Mouse (Mus musculus): ENCODE results near the gene Atf1. TPM values are rescaled to one million over a fixed set of nuclear protein-coding genes. Genes with fewer than 3 reads are reported as not detected.

Atf1 gene
- polyA plus RNA-seq, 1 experiment from 2014 or later = 17.5 TPM

DNA sequence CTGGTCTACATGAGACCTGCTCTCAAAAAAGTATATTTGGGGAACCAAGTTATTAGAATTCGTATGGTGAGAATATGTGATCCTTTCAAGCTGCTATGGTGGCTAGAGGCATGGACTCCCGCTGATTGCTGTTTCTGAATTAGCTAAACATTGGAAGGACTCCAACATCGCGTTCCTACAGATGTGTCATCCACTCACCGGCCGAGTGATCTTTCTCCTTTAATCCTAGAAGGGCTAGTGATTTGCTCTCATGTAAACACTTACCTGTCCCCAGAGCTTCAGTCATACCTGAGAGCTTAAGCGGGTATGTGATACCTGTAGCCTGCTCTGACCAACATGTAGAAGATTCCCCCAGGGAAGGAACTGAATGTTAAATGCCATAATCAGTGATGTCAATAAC lies 6.7 kb upstream of the Atf1 start:
- Histone ChIP-seq H3K4me1 (replicated peaks) (no peaks in the 10 kb centered on the region), H3K9me3 (no peaks in the 10 kb centered on the region), H3K27ac (no peak overlapping the region), H3K4me3 (no peak overlapping the region), H3K4me2 (no peak overlapping the region), H3K9ac (no peak overlapping the region), H3K36me3 (peaks cover 20% of the 10 kb centered on the region), H3K27me3 (no peaks in the 10 kb centered on the region)
- ATAC-seq (ENCODE audit: low FRiP score) = no peak
- WGBS = 88% methylated on average over 7 of the region's 7 CpGs

- Histone ChIP-seq H3K9ac (no peak overlapping the region), H3K27ac (no peak overlapping the region; the same call in 1 of the 2 replicates), H3K4me1 (replicated peaks) (peaks cover 26% of the 10 kb centered on the region), H3K4me3 (no peak overlapping the region), H3K4me2 (no peak overlapping the region), H3K9me3 (no peaks in the 10 kb centered on the region), H3K27me3 (no peaks in the 10 kb centered on the region), H3K36me3 (no peaks in the 10 kb centered on the region; the same call in 1 of the 2 replicates)
- ATAC-seq (ENCODE audit: low FRiP score) = no peak
- 95% methylated on average over 4 of the region's 4 CpGs for WGBS
Measured at GRCm38 (mm10) chr15:100225381-100225780, 2.2 kb upstream of the Atf1 start.

DNA sequence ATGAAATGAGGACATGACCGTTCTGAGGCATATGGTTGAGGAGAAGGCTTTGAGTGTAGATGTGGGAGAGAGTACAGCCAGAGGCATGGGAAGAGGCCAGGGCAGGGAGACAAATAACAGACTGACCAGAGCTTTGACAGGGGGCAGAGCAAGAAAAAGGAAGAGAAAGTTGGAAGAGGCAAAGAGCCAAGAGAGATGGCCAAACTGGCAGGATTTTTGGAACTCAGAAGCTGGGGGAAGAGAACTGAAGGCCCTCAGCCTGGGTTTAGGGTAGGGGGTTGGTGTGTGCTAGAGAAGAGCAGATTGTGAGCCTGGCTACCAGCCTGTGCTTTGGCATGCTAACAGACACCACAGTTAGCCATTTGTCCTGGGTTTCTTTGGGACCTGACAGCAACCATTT lies 1.7 kb upstream of the Atf1 start:
- no peak overlapping the region for H3K4me3 ChIP-seq
- 89% methylated on average over 1 of the region's 1 CpGs for WGBS
- H3K27me3 ChIP-seq = no peaks in the 10 kb centered on the region
- H3K4me2 ChIP-seq = no peak overlapping the region
- peaks cover 26% of the 10 kb centered on the region for H3K4me1 ChIP-seq (replicated peaks)
- ATAC-seq (ENCODE audit: low FRiP score) = no peak
- no peak overlapping the region; the same call in 1 of the 2 replicates for H3K27ac ChIP-seq
- no peak overlapping the region for H3K9ac ChIP-seq
- H3K9me3 ChIP-seq = no peaks in the 10 kb centered on the region
- H3K36me3 ChIP-seq = no peaks in the 10 kb centered on the region; the same call in 1 of the 2 replicates

GRCm38 (mm10) chr15:100227031-100227662 lies 472 bp upstream of the Atf1 start:
- H3K4me2 ChIP-seq = peak overlapping the region; percentile 87
- ATAC-seq (ENCODE audit: low FRiP score) = peak; percentile 50; the same call in 1 of the 2 replicates
- H3K9ac ChIP-seq = peak overlapping the region; percentile 98
- peaks cover 26% of the 10 kb centered on the region for H3K4me1 ChIP-seq (replicated peaks)
- no peaks in the 10 kb centered on the region for H3K9me3 ChIP-seq
- peak overlapping the region; percentile 100 for H3K27ac ChIP-seq
- no peaks in the 10 kb centered on the region; the same call in 1 of the 2 replicates for H3K36me3 ChIP-seq
- 5% methylated on average over 17 of the region's 17 CpGs for WGBS
- peak overlapping the region; percentile 80 for H3K4me3 ChIP-seq
- no peaks in the 10 kb centered on the region for H3K27me3 ChIP-seq

- Histone ChIP-seq H3K36me3 (peaks cover 11% of the 10 kb centered on the region), H3K4me1 (replicated peaks) (peaks cover 26% of the 10 kb centered on the region), H3K4me3 (peak overlapping the region; percentile 80), H3K9ac (peak overlapping the region; percentile 98), H3K27ac (peak overlapping the region; percentile 100), H3K9me3 (no peaks in the 10 kb centered on the region), H3K4me2 (peak overlapping the region; percentile 53), H3K27me3 (no peaks in the 10 kb centered on the region)
- 18% methylated on average over 16 of the region's 16 CpGs for WGBS
- ATAC-seq (ENCODE audit: low FRiP score) = 0 out of 2 replicates have a peak, but pooled peaks have one; percentile 2
Measured at GRCm38 (mm10) chr15:100228535-100229336, 1.1 kb downstream of the Atf1 start.

- no peak for ATAC-seq (ENCODE audit: low FRiP score)
- peaks cover 26% of the 10 kb centered on the region for H3K36me3 ChIP-seq
- no peak overlapping the region for H3K27ac ChIP-seq
- H3K4me1 ChIP-seq (replicated peaks) = peaks cover 26% of the 10 kb centered on the region
- H3K9ac ChIP-seq = no peak overlapping the region
- 67% methylated on average over 1 of the region's 1 CpGs for WGBS
- no peaks in the 10 kb centered on the region for H3K9me3 ChIP-seq
- H3K27me3 ChIP-seq = no peaks in the 10 kb centered on the region
- H3K4me3 ChIP-seq = no peak overlapping the region
- no peak overlapping the region for H3K4me2 ChIP-seq
Measured at GRCm38 (mm10) chr15:100230655-100231054, 3.0 kb downstream of the Atf1 start.

- Histone ChIP-seq H3K9ac (no peak overlapping the region), H3K4me2 (no peak overlapping the region), H3K9me3 (no peaks in the 10 kb centered on the region), H3K36me3 (peaks cover 38% of the 10 kb centered on the region), H3K27me3 (no peaks in the 10 kb centered on the region), H3K4me1 (replicated peaks) (peaks cover 17% of the 10 kb centered on the region), H3K4me3 (no peak overlapping the region), H3K27ac (no peak overlapping the region)
- no peak for ATAC-seq (ENCODE audit: low FRiP score)
- WGBS = 90% methylated on average over 14 of the region's 14 CpGs
Measured at GRCm38 (mm10) chr15:100231616-100232525, 4.3 kb downstream of the Atf1 start.

DNA sequence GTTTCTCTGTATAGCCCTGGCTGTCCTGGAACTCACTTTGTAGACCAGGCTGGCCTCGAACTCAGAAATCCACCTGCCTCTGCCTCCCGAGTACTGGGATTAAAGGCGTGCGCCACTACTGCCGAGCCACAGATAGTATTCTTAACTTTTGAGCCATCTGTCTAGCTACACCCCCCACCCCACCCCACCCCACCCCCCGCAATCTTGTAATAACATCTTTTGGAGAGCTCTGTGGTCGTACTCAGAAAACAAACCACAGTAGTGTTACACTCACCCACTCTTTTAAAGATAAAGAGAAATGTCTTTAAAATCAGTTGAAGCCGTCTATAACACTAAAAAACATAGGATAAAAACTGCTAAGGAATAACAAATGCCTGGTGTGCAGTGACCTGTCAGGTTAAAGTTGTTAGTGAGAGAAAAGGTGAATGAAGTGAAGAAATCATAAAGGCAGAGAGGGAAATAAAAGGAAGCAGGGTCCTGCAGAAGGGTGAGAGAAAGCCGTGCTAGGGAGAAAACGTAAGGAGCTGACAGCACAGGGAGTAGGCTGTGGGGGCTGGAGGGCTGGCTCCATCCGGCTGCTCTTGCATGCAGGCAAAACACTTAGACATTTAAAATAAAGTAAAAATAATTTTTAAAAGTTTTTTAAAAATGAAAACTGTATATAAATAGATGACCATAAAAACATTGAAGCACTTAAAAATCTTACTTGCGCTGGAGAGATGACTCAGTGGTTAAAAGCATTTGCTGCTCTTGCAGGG lies 7.8 kb downstream of the Atf1 start:
- no peak for ATAC-seq (ENCODE audit: low FRiP score)
- H3K27me3 ChIP-seq = no peaks in the 10 kb centered on the region
- H3K4me1 ChIP-seq (replicated peaks) = no peaks in the 10 kb centered on the region
- no peak overlapping the region for H3K9ac ChIP-seq
- H3K27ac ChIP-seq = no peak overlapping the region
- peaks cover 61% of the 10 kb centered on the region for H3K36me3 ChIP-seq
- no peak overlapping the region for H3K4me2 ChIP-seq
- WGBS = 93% methylated on average over 12 of the region's 12 CpGs
- no peak overlapping the region for H3K4me3 ChIP-seq
- H3K9me3 ChIP-seq = no peaks in the 10 kb centered on the region

- no peaks in the 10 kb centered on the region for H3K27me3 ChIP-seq
- H3K4me1 ChIP-seq (replicated peaks) = no peaks in the 10 kb centered on the region
- no peak overlapping the region for H3K9ac ChIP-seq
- H3K9me3 ChIP-seq = no peaks in the 10 kb centered on the region
- WGBS = 91% methylated on average over 6 of the region's 6 CpGs
- no peak overlapping the region for H3K4me3 ChIP-seq
- no peak for ATAC-seq (ENCODE audit: low FRiP score)
- H3K36me3 ChIP-seq = peaks cover 72% of the 10 kb centered on the region
- no peak overlapping the region for H3K4me2 ChIP-seq
- no peak overlapping the region for H3K27ac ChIP-seq
Measured at GRCm38 (mm10) chr15:100236952-100237351, 9.3 kb downstream of the Atf1 start.

- H3K9ac ChIP-seq = no peak overlapping the region
- no peak overlapping the region for H3K27ac ChIP-seq
- no peak for ATAC-seq (ENCODE audit: low FRiP score)
- no peak overlapping the region for H3K4me2 ChIP-seq
- 97% methylated on average over 6 of the region's 6 CpGs for WGBS
- no peak overlapping the region for H3K4me3 ChIP-seq
- no peaks in the 10 kb centered on the region for H3K9me3 ChIP-seq
- H3K36me3 ChIP-seq = peaks cover 76% of the 10 kb centered on the region
- H3K4me1 ChIP-seq (replicated peaks) = no peaks in the 10 kb centered on the region
- H3K27me3 ChIP-seq = no peaks in the 10 kb centered on the region
Measured at GRCm38 (mm10) chr15:100241780-100242179, 14.2 kb downstream of the Atf1 start.

DNA sequence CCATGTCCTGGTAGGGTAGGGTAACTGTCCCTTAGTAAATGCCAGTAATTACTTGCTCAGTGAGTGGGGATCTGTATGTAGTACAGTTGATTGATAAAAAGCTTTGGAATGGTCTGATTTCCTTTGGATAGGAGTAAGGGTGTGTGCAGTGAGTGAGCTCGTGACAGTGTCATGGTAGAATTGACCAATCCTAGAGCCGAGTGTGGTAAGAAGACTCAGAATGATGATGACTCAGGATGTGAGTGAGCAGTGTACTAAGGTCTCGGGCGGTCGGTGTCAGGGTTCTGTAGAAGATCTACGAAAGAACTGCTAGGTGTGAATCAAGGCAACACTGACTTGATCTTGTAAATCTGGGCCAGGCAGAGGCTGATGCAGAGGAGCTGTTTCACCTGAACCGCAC lies 18.3 kb downstream of the Atf1 start:
- Histone ChIP-seq H3K4me3 (no peak overlapping the region), H3K4me1 (replicated peaks) (no peaks in the 10 kb centered on the region), H3K4me2 (no peak overlapping the region), H3K9ac (no peak overlapping the region), H3K27me3 (no peaks in the 10 kb centered on the region), H3K27ac (no peak overlapping the region), H3K9me3 (no peaks in the 10 kb centered on the region), H3K36me3 (peaks cover 89% of the 10 kb centered on the region)
- 95% methylated on average over 7 of the region's 7 CpGs for WGBS
- ATAC-seq (ENCODE audit: low FRiP score) = no peak

All from hindbrain, embryonic 13.5 days (tissue).